Mouse (Mus musculus) right cerebral cortex, adult 18-20 months (tissue): ENCODE measurements around the gene Clybl.

Source experiments
- DNase-seq: peaks from one replicate; pipeline ENCODE4 v3.0.0; 2022; ENCODE audit warnings: mixed read lengths

Gene Clybl

DNA sequence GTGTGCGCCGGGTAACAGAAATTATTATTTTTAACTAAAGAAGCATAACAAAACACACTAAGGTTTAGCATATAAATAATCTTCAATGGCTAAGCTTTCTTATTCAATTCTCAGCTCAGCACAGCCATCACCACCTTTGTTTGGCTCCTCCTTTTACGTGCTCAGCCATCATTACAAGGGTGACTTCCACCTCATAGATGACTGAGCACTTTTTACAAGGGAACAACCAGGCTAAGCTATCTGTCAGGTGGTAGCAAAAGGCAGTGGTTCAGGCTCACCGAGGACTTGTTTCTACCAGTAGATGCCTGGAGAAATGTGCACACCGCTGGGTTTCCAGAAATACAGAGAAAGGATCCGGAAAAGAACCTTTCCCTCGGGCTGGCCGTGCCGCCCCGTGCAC lies 252.5 kb downstream of the Clybl start:
- no peak for DNase-seq

DNA sequence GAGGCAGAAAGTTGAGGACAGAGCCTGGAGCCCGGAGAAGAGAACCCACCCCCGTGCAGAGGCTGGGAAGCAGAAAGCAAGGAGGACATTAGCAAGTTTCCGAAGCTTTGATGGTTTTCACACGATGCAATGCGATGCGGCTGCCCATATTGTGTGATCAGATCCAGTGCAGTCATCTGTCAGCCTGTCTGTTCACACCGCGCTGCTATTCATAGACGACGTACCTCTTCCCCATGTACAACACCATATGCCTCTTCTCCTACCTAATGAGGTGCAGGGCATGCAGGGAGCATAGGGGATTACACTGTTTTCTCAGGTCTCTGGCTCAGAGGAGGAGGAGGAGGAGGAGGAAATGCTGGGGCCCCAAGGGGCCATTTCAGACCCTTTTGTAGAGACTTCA lies 255.3 kb downstream of the Clybl start:
- no peak for DNase-seq

DNA sequence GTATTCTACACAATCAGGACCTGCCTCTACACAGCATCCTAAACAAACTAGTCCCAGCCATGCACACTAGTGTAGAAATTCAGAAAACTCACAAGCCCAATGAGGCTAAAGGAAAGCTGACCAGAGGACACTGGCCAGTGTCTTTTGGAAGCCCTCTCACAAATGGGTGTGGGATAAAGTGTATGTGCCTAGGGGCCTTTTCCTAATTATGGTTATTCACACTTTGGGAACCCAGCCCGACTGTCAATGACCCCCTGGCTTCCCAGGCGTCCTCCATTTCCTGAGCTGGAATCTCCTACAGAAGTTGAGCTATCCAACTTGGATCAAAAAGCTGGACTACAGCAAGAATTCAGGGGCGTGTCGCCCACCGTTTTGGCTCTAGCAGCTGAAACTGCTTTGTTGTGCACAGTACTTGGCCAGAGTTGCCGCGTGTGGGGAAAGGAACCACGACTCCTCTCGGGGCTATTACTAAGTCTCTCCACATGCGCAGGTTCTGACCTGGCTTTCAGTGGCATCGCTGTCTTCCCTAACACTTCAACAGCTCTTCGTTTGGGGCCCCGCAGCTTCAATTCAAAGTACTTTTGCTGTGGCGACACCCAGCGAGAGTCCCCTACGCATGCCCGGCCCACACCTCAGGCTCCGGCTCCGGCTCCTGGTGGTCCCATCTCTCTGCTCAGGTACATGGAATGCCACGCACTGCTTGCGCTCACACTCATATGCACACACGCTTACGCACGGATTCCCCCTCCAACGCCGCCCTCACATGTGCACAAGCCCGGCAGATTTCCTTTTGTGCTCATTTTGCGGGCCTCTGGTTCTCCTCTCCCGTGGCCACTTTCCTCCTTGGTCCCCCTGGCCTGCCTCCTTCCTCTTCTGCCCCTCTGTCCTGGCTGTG lies 268.3 kb downstream of the Clybl start:
- DNase-seq, result no peak

DNA sequence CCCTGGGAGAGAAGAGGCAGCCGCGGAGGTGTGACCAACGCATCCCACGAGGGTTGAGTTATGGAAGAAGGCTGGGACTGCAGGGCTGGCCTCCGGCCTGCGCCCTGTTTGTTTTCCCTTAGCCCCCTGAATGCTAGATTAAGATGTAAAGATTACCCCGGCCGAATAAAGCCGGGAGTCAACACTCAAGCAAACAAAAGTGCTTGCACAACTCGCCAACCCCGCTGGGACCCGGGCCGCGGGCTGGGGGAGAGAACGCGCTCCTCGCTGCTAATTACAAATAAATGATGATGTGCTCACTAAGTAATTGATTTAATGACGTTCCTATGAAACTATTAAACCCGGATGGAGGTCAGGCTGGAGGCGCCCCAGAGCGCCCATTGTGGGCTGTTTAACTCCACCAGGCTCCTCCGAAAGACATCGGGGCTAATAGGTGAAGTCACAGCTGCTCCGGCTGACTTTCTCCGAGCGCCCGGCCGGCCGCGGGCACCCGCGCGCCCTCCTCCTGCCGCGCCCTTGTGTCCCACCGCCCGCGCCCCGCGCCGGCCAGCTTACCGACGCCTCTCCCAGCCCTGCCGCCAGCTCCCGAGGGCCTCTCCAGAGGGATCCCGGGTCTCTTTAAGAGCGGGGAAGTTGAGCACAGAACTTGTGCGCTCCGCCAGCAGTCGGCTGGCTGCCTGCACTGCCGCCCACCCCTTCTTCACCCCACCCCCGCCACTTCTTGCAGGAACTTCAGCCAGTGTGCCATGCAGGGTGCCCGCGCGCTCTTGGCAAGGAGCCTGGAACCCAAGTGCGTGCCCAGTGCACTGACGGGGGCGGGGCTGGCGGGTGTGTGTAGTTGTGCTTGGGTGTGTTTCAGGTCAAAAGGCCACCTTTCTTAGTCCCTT lies 269.2 kb downstream of the Clybl start, which contains the start of gene Gm5089:
TSS of gene Gm5089 (minus strand) at position 620 of the 887 bp plus-strand sequence.
- peak; percentile 51 for DNase-seq

DNA sequence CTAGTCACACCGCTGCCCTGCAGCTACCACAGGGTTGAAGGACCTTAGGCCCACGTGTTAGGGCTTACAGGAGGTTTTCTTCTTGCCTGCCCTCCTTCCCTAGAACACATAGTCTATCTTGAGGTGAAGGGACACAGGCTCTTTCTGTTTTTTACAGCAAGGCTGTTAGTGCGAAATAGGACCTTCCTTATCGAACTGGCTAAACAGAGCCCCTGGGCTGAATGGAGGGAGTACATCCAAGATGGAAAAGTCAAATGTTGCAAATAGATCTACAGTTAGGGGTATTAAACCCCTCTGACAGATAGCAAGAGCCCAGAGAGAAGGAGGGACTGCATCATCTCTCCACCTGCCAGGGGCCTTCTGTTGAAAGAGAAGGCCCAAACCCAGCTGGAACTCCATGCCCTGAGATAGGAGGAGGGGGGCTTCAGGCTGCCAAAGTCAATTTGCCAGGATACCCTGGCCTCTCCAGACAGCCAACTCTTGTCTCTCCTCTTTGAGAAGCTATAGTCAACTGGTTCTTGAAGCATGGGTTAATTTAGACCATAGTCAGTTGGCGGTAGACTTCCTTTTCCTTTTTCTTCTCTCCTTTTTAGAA lies 270.1 kb downstream of the Clybl start:
- DNase-seq, result no peak
